Mouse (Mus musculus) ES-E14 (cell line): ENCODE results near the gene Mcm6. TPM values are rescaled to one million over a fixed set of nuclear protein-coding genes. Genes with fewer than 3 reads are reported as not detected.

Source experiments
- DNase-seq: peaks from one replicate; pipeline ENCODE4 v3.0.0-alpha.2; 2013; ENCODE audit warnings: low read depth, low spot score
- H3K27ac ChIP-seq: 2 replicates; pipeline ENCODE4 v1.5.1; 2012; ENCODE audit warnings: low read depth, mild to moderate bottlenecking, low read length, moderate library complexity, mixed read lengths; ENCODE audit not compliant: poor library complexity, insufficient read depth, severe bottlenecking
- H3K36me3 ChIP-seq: 2 replicates; pipeline ENCODE4 v1.6.1; 2012; ENCODE audit warnings: mild to moderate bottlenecking, low read length, moderate library complexity, mixed read lengths; ENCODE audit not compliant: control insufficient read depth, poor library complexity, insufficient read depth, severe bottlenecking
- H3K4me1 ChIP-seq, 2 experiments: fragments of 150-350 bp in 1 of 2; sonication (generic) in 1 of 2; 2 replicates each; pipeline ENCODE4 v1.6.1; 2012; ENCODE audit warnings: low read length in 2 of 2, mild to moderate bottlenecking in 1 of 2, mixed read lengths in 1 of 2; ENCODE audit not compliant: control insufficient read depth in 2 of 2, insufficient read depth in 2 of 2, poor library complexity in 1 of 2
- H3K4me3 ChIP-seq, 2 experiments: fragments of 150-350 bp in 1 of 2; sonication (generic) in 1 of 2; 2 replicates each; pipeline ENCODE4 v1.5.1; 2012; ENCODE audit warnings: low read length in 2 of 2, low read depth in 1 of 2, mild to moderate bottlenecking in 1 of 2, mixed read lengths in 1 of 2; ENCODE audit not compliant: insufficient read depth in 1 of 2, poor library complexity in 1 of 2, severe bottlenecking in 1 of 2
- H3K9ac ChIP-seq: 2 replicates; pipeline ENCODE4 v1.6.1; 2012; ENCODE audit warnings: low read depth, mild to moderate bottlenecking, low read length, mixed read lengths; ENCODE audit not compliant: poor library complexity, insufficient read depth, severe bottlenecking
- H3K9me3 ChIP-seq: fragments of 150-350 bp; sonication (generic); 2 replicates; pipeline ENCODE4 v1.6.1; 2012; ENCODE audit warnings: low read depth, mild to moderate bottlenecking, low read length; ENCODE audit not compliant: control insufficient read depth, insufficient read depth
- CHD2 ChIP-seq: IDR thresholded peaks from 2 replicates; pipeline ENCODE4 v1.6.1; 2014; ENCODE audit warnings: mild to moderate bottlenecking, low read depth, low read length, inconsistent platforms
- HCFC1 ChIP-seq: IDR thresholded peaks from 2 replicates; pipeline ENCODE4 v1.6.1; 2012; ENCODE audit warnings: low read length, inconsistent platforms, borderline replicate concordance; ENCODE audit not compliant: insufficient read depth
- MAFK ChIP-seq: IDR thresholded peaks from 2 replicates; pipeline ENCODE4 v1.6.1; 2014; ENCODE audit warnings: mild to moderate bottlenecking, low read depth, low read length, inconsistent platforms; ENCODE audit not compliant: insufficient read depth
- ZC3H11A ChIP-seq: IDR thresholded peaks from 2 replicates; pipeline ENCODE4 v1.6.1; 2012; ENCODE audit warnings: low read depth, mild to moderate bottlenecking, inconsistent platforms, low read length, borderline replicate concordance
- ZNF384 ChIP-seq: IDR thresholded peaks from 2 replicates; pipeline ENCODE4 v1.6.1; 2012; ENCODE audit warnings: low read depth, low read length, inconsistent platforms
- in situ Hi-C, 2 experiments: fragments of 600-800 bp; cut with MboI; formaldehyde crosslinking; loops; one replicate each; pipeline ENCODE4 v1.15.1; 2025; ENCODE audit warnings: low sequenced_read_pairs in 2 of 2, inconsistent platforms in 1 of 2; ENCODE audit not compliant: unreplicated experiment in 2 of 2
- total RNA-seq: library from RNA; depleted of rRNA; stranded (reverse); fragments of 300-350 nt; gene quantifications from 2 replicates; pipeline ENCODE4 v1.2.3, GENCODE M21; 2012

Mcm6 gene
- total RNA-seq, 1 experiment, result 172 TPM

GRCm38 (mm10) chr1:128368732-128369441 is 9.4 kb upstream of the Mcm6 start:
- H3K4me3 ChIP-seq, result no peak overlapping the region
- H3K4me1 ChIP-seq, result no peaks in the 10 kb centered on the region
- no peak overlapping the region; the same call in 1 of the 2 replicates for H3K9ac ChIP-seq
- H3K27ac ChIP-seq, result no peak overlapping the region
- in situ Hi-C loops, result no loop called here
- peak; percentile 35 for DNase-seq
- H3K36me3 ChIP-seq, result peaks cover 3% of the 10 kb centered on the region
- H3K9me3 ChIP-seq, result no peaks in the 10 kb centered on the region
- TF ChIP-seq CHD2 (no peak), HCFC1 (no peak), ZNF384 (no peak), MAFK (no peak), ZC3H11A (no peak)

- peaks cover 0 to 2% of the 10 kb centered on the region in 2 experiments; a peak in 1 of 4 replicates for H3K4me1 ChIP-seq
- no peaks in the 10 kb centered on the region for H3K9me3 ChIP-seq
- in situ Hi-C loops, result no loop called here
- no peak for TF ChIP-seq HCFC1
- no peak for TF ChIP-seq MAFK
- TF ChIP-seq ZC3H11A, result no peak
- TF ChIP-seq CHD2, result no peak
- TF ChIP-seq ZNF384, result no peak
- no peak overlapping the region for H3K4me3 ChIP-seq
- peaks cover 19% of the 10 kb centered on the region for H3K36me3 ChIP-seq
- H3K9ac ChIP-seq, result no peak overlapping the region
- DNase-seq, result no peak
- no peak overlapping the region for H3K27ac ChIP-seq
Measured at GRCm38 (mm10) chr1:128360601-128361000, 1.1 kb upstream of the Mcm6 start.

- Histone ChIP-seq H3K9me3 (no peaks in the 10 kb centered on the region), H3K4me1 (peaks cover 0 to 2% of the 10 kb centered on the region in 2 experiments; a peak in 1 of 4 replicates), H3K36me3 (peaks cover 22% of the 10 kb centered on the region), H3K27ac (peak overlapping the region; percentile 79), H3K4me3 (peak overlapping the region; percentile 96), H3K9ac (peak overlapping the region; percentile 98)
- TF ChIP-seq ZC3H11A, result no peak
- no peak for TF ChIP-seq CHD2
- TF ChIP-seq HCFC1, result no peak
- no peak for TF ChIP-seq MAFK
- TF ChIP-seq ZNF384, result no peak
- in situ Hi-C loops, result no loop called here
- DNase-seq, result peak; percentile 49
Measured at GRCm38 (mm10) chr1:128358916-128359553, 429 bp downstream of the Mcm6 start.

- Histone ChIP-seq H3K4me3 (peak overlapping the region; percentile 96), H3K4me1 (peaks cover 0 to 2% of the 10 kb centered on the region in 2 experiments; a peak in 1 of 4 replicates), H3K36me3 (peaks cover 27% of the 10 kb centered on the region), H3K9ac (peak overlapping the region; percentile 59; the same call in 1 of the 2 replicates), H3K9me3 (no peaks in the 10 kb centered on the region), H3K27ac (no peak overlapping the region)
- no peak for DNase-seq
- TF ChIP-seq MAFK, result no peak
- TF ChIP-seq CHD2, result no peak
- TF ChIP-seq HCFC1, result no peak
- no peak for TF ChIP-seq ZC3H11A
- TF ChIP-seq ZNF384, result no peak
- in situ Hi-C loops, result no loop called here
Measured at GRCm38 (mm10) chr1:128358276-128358675, 1.2 kb downstream of the Mcm6 start.
